Comparison of ENCODE assay signal across 8 mouse cellular contexts in genomic region chr9:108080168-108080567, GRCm38 (mm10). TPM values are rescaled to one million over a fixed set of nuclear protein-coding genes. Genes with fewer than 3 reads are reported as not detected.
A peak's percentile ranks its signal among the peaks of the same experiment; 100 is the strongest.
DNase-seq lines count a peak whose midpoint lies in the region; ATAC-seq and TF ChIP-seq lines count a peak whose summit lies in the region.

Gene Mst1, plus strand, starts transcription at chr9:108080436.

- TF ChIP-seq CTCF in left cerebral cortex, adult 2 months (IDR thresholded peaks at IDR 0.05): no peak

- H3K27me3 ChIP-seq in embryonic facial prominence, embryonic 11.5 days (ENCODE audit: control insufficient read depth, insufficient read depth, low read length): peaks cover 24% of the 10 kb centered on the region
- peaks cover 17% of the 10 kb centered on the region; the same call in 1 of the 2 replicates for H3K27me3 ChIP-seq in intestine, embryonic 16.5 days (replicated peaks; ENCODE audit: control insufficient read depth, insufficient read depth, low read length)
- H3K27me3 ChIP-seq in neural tube, embryonic 14.5 days (ENCODE audit: control insufficient read depth, insufficient read depth, low read length): peaks cover 13% of the 10 kb centered on the region

- H3K9ac ChIP-seq in embryonic facial prominence, embryonic 11.5 days (replicated peaks; ENCODE audit: low read length): peak within 1 kb of the TSS; percentile 90
- H3K9ac ChIP-seq in intestine, embryonic 16.5 days (ENCODE audit: low read depth, low read length): peak within 1 kb of the TSS; percentile 94
- H3K9ac ChIP-seq in neural tube, embryonic 14.5 days (replicated peaks; ENCODE audit: low read depth, low read length): peak within 1 kb of the TSS; percentile 89; the same call in 1 of the 2 replicates

- 78% methylated on average over 5 of the region's 5 CpGs for WGBS in embryonic facial prominence, embryonic 11.5 days
- 64% methylated on average over 5 of the region's 5 CpGs for WGBS in intestine, embryonic 16.5 days
- 80% methylated on average over 5 of the region's 5 CpGs for WGBS in neural tube, embryonic 14.5 days

- peak within 1 kb of the TSS; percentile 70 for H3K4me3 ChIP-seq in left cerebral cortex, adult 2 months
- H3K4me3 ChIP-seq in embryonic facial prominence, embryonic 11.5 days (ENCODE audit: low read depth, low read length): peak within 1 kb of the TSS; percentile 80
- peak within 1 kb of the TSS; percentile 89 for H3K4me3 ChIP-seq in intestine, embryonic 16.5 days (ENCODE audit: low read length)
- H3K4me3 ChIP-seq in neural tube, embryonic 14.5 days (ENCODE audit: low read depth, low read length): peak within 1 kb of the TSS; percentile 87

- ATAC-seq in embryonic facial prominence, embryonic 11.5 days (replicated peaks; ENCODE audit: insufficient number of reproducible peaks, low FRiP score, low TSS enrichment, low read depth): no peak
- peak; percentile 50 for ATAC-seq in intestine, embryonic 16.5 days
- ATAC-seq in neural tube, embryonic 14.5 days (ENCODE audit: low read depth): no peak

- no peaks in the 10 kb centered on the region for H3K4me1 ChIP-seq in embryonic facial prominence, embryonic 11.5 days (ENCODE audit: control insufficient read depth, insufficient read depth, low read length)
- H3K4me1 ChIP-seq in intestine, embryonic 16.5 days (ENCODE audit: control insufficient read depth, insufficient read depth, low read length): peaks cover 19% of the 10 kb centered on the region
- peaks cover 7% of the 10 kb centered on the region for H3K4me1 ChIP-seq in neural tube, embryonic 14.5 days (ENCODE audit: control insufficient read depth, insufficient read depth, low read length)

- H3K27ac ChIP-seq in left cerebral cortex, adult 2 months: peak within 1 kb of the TSS; percentile 96
- 0 out of 2 replicates have a peak within 1 kb of the TSS, but pooled peaks have one; percentile 2 for H3K27ac ChIP-seq in embryonic facial prominence, embryonic 11.5 days (replicated peaks; ENCODE audit: low read depth, low read length)
- no peak within 1 kb of the TSS for H3K27ac ChIP-seq in intestine, embryonic 16.5 days (ENCODE audit: low read length)
- H3K27ac ChIP-seq in neural tube, embryonic 14.5 days (ENCODE audit: low read depth, low read length): no peak within 1 kb of the TSS

- H3K4me2 ChIP-seq in embryonic facial prominence, embryonic 11.5 days (ENCODE audit: low read depth, low read length): peak within 1 kb of the TSS; percentile 96
- H3K4me2 ChIP-seq in intestine, embryonic 16.5 days (ENCODE audit: low read depth, low read length): peak within 1 kb of the TSS; percentile 63
- H3K4me2 ChIP-seq in neural tube, embryonic 14.5 days (ENCODE audit: low read depth, low read length): peak within 1 kb of the TSS; percentile 93

- no peaks in the 10 kb centered on the region for H3K9me3 ChIP-seq in embryonic facial prominence, embryonic 11.5 days (replicated peaks; ENCODE audit: control insufficient read depth, low read length)
- H3K9me3 ChIP-seq in intestine, embryonic 16.5 days (ENCODE audit: control insufficient read depth, low read length): no peaks in the 10 kb centered on the region
- no peaks in the 10 kb centered on the region for H3K9me3 ChIP-seq in neural tube, embryonic 14.5 days (ENCODE audit: control insufficient read depth, low read length)

- no peaks in the 10 kb centered on the region; the same call in none of the 2 replicates for H3K36me3 ChIP-seq in embryonic facial prominence, embryonic 11.5 days (replicated peaks; ENCODE audit: control insufficient read depth, insufficient read depth, low read depth, low read length)
- peaks cover 4% of the 10 kb centered on the region; the same call in 1 of the 2 replicates for H3K36me3 ChIP-seq in intestine, embryonic 16.5 days (ENCODE audit: control insufficient read depth, insufficient read depth, low read length)
- H3K36me3 ChIP-seq in neural tube, embryonic 14.5 days (ENCODE audit: control insufficient read depth, insufficient read depth, low read length): peaks cover 6% of the 10 kb centered on the region; the same call in 1 of the 2 replicates

- intact Hi-C loops in left cerebral cortex, adult 2 months (cut with DNase I): no loop called here

- DNase-seq in left cerebral cortex, adult 2 months (ENCODE audit: extremely low spot score in 1 of 2, low spot score in 2 of 2): no peak
- no peak for DNase-seq in left cerebral cortex, adult 8-10 months (ENCODE audit: low spot score in 2 of 2)
- no peak for DNase-seq in embryonic facial prominence, embryonic 11.5 days (ENCODE audit: low spot score)
- no peak for DNase-seq in right cerebral cortex, postnatal 25 days
- no peak for DNase-seq in gastrocnemius, postnatal 10 days
- no peak for DNase-seq in T-cell, adult 2 months (ENCODE audit: low spot score)

RNA-seq across cellular contexts. Expression of gene Mst1, which starts in this region (rescaled TPM):
- total RNA-seq in left cerebral cortex, adult 2 months (2021): not detected
- total RNA-seq in left cerebral cortex, adult 8-10 months (2022): not detected
- 0.28 and 0.31 TPM in 2 replicates for polyA plus RNA-seq in embryonic facial prominence, embryonic 11.5 days (2014; fragmentation: Nextera tagmentation; extraction: Ambion mirVana)
- 1.8 and 2.0 TPM in 2 replicates for polyA plus RNA-seq in intestine, embryonic 16.5 days (2015; fragmentation: Nextera tagmentation; extraction: Ambion mirVana)
- 0.08 TPM in 1 of 2 replicates, not detected in the other for polyA plus RNA-seq in neural tube, embryonic 14.5 days (2014; fragmentation: Nextera tagmentation; extraction: Ambion mirVana)
- under 1 TPM in 1 of 2 experiments, not detected in 1; 0.11 TPM for total RNA-seq in gastrocnemius, postnatal 10 days (2021)

Comparison
In these comparisons a context has a peak if more than half of its experiments do, and no peak if none do; other contexts are left out.
1. H3K27ac ChIP-seq: peak in left cerebral cortex, adult 2 months (single experiment) and embryonic facial prominence, embryonic 11.5 days (single experiment); none in intestine, embryonic 16.5 days (single experiment) and neural tube, embryonic 14.5 days (single experiment).
2. Peak in every context shown above with its lines, with median percentiles within 50 percentile points of each other: H3K4me3 ChIP-seq, H3K4me2 ChIP-seq and H3K9ac ChIP-seq.